Mouse (Mus musculus) lung, postnatal 25 days (tissue): ENCODE measurements around the gene Cdkn3.
"Not testable (repeated sequence)": the region's sequence is repeated elsewhere in the genome, so short reads cannot be mapped to it uniquely, and the experiment has no call there.

ENCODE experiments used
- DNase-seq: peaks from one replicate; pipeline ENCODE4 v3.0.0; 2022; ENCODE audit warnings: low spot score

Cdkn3 gene

DNA sequence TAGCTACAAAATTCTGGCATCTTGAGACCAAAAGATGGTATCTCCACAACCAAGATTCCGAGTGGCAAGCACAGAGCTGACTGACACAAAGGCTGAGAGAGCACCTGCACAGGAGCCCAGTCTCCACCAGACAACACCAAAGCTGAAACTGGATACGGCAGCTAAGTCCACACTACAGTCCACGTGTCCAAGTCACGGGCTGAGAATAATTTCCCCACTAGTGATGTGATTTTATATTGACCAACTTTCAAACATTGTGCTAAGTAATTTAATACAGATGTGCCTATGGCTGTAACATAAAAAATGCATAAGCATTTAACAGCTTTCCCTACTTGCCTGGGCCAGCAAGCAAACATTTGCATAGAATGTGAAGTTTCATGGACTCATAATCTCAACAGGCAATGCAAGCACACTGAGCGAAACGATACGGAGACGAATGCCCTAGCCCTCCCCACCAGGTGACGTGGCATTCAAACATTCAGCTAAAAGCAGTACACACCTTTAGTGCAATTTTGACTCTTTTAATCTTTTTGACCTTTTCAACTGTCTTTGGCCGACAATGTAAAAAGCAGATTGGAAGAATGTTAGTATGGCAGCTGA is 23.1 kb downstream of the Cdkn3 start:
- no peak for DNase-seq

DNA sequence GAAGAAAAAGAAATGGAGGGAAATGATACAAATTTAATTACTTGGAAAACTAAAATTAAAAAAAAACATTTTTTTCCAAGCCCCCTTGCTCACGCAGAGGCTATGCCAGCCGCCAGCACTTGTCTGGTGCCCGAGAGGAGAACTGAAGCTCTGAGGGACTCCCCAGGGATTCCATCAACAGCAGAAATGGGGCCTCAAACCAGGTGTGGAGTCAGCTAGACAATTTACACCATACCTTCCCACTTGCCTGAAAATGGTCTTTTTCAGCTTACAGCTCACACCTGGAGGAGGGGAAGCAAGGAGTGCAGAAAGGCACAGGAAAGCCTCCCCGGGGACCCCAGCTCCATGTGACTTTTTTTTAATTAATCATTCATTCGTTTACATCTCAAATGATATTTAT is 24.9 kb downstream of the Cdkn3 start:
- no peak for DNase-seq

DNA sequence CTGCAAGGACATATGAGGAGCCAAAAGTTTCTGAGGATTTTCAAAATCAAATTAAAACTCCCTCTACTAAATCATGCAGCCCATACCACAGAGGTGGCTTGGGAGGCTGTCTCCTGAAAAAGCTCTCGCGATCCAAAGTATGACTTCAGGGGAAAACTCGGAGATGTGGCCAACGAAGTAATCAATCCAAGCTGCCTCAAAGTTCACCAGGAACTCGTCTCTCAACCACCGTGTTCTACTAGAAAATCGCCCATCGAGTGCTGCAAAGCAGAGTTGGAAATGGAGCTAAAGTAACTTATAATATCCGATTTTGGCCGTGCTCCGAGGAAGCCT is 27.1 kb downstream of the Cdkn3 start:
- DNase-seq = no peak

DNA sequence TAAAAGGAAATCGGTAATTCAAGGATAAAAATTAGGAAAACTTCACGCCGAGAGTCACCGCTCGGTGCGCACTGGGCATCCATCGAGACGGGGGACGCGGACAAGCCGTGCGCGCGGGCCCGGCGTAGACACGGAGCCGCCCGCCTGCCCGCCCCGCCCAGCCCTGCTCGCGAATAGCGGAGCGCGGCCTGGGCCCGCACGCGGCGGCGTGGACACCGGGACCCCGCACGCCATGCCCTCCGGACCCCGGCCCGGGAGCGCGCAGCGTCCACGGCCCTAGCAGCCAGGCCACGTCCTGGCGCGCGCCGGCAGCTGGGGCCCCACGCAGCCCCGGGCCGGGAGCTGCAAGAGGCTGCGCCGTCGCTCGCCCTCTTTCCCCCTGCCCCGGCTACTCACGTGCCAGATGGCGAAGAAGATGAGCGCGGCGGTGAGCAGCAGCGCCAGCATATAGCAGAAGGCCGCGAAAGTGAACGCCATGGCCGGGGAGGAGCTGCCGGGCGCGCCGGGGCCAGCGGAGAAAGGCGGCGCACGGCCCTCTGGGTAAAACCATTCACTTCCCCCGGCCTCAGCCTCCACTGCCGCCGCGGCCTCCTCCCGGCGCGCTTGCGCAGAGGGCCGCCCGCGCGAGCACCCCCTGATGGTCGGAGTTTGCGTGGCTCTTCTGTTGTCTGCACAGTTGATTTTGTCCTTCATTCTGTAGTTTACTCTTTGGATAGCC is 27.6 kb downstream of the Cdkn3 start, which contains the start of gene Cnih1:
Gene Cnih1, minus strand, starts transcription at position 625 of the 718 bp plus-strand sequence.
- peak; percentile 89 for DNase-seq

DNA sequence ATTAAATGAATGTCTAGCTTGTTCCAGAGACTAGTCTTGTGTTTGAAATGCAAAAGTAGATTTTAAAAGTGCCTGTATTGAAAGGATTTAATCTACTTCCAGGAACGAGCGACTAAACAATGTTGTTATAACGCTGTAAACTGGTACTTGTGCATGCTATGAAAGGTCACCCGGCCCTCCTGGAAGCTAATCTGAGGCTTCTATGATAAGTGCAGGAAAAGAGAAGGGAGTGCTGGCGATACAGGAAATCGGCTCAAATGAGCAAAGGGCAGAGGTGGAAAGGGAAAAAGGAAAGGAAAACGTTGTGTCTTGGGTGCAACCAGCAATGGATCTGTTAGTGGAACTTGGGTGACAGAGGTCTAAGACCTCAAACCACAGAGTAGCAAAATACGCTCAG is 28.2 kb downstream of the Cdkn3 start:
- no peak for DNase-seq

DNA sequence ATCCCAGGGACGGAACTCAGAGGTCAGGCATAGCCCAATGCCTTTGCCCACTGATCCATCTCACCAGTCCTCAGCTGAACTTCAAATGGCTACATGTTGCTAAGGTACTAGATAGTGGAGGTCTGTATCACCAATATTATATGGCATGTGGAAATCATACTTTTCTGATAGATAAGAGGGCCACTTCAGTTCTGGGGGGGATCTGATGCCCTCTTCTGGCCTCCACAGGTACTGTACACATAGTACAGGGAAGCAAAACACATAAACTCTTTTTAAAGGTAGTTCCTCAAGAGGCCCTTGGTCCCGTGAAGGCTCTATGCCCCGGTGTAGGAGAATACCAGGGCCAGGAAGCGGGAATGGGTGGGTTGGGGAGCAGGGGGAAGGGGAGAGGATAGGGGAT is 30.0 kb downstream of the Cdkn3 start:
- DNase-seq = no peak

DNA sequence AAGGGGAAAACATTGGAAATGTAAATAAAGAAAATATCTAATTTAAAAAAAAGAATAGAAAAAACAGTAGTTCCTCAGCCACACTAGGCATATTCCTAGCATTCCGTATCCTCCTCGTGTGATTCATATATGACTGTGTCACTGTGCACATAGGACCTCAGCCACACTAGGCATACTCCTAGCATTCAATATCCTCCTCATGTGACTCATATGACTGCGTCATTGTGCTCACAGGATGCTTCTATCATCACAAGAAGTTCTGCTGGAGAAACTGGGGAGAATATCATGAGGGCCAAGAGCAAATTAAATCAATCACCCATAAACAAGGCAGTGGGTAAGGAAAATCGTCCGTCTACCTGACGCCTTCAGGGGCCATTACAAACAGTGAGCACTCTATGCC is 30.4 kb downstream of the Cdkn3 start:
- DNase-seq = no peak

DNA sequence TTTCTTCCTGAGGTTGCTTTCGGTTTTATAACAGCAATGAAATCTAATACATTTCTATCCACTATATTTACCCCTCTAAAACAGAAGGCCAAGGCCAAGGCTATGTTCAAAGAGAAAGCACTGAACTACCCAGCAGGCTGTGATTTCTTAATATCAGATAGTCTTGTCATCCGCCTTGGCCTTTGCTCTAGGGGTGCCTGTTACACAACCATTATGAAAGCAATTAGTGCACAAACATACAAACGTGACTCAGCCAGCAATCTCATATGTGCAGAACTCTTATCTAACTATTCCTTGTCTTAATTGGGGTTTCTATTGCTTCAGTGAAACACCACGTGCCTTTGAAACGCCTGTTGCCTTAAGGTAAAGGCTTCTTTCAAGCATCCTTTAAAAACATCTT is 33.8 kb downstream of the Cdkn3 start:
- peak; percentile 39 for DNase-seq

DNA sequence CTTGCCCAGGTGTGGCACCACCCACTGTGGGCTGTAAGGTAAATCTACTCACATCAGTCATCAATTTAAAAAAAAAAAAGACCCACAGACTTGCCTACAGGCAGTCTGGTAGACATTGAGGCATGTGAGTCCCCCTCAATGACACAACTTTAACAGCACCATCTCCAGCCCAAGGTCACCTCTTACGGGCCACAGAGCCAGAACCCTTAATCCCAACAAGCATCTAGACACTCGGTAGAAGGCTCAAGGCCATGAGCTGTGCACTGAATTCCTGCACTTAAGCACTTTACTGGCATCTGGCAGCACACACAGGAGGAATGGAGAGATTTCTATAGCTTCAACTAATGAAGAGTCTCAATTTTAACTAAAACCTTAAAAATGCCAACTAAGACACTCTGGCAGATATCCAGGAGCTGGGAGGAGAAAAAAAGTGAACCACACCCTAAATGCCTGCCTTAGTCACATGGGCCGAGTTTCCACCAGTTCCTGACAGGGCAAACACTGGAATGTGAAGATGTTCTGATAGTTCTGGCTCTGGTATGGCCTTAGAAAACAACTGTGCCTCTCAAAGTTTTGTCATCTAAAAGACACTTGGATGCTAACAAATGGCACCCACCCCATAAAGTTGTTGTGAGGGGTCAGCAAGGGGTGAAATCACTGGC is 40.5 kb downstream of the Cdkn3 start:
- DNase-seq = peak; percentile 21

DNA sequence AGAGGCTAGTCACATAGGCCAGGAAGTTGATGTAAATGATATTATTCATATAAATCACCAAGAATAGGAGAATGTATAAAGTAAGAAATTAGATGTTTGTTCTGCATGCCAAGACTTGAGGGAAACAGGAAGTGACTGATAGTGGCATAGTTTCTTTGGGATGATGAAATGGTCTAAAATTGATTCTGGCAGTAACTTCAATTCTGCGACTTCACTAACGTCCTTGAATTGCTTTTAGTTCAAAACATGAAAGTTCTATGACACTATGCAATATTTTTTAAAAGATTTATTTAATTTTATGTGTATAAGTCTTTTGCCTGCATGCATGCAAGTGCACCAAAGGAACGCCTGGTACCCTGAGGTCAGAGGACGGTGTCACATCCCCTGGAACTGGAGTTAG is 42.9 kb downstream of the Cdkn3 start:
- no peak for DNase-seq

DNA sequence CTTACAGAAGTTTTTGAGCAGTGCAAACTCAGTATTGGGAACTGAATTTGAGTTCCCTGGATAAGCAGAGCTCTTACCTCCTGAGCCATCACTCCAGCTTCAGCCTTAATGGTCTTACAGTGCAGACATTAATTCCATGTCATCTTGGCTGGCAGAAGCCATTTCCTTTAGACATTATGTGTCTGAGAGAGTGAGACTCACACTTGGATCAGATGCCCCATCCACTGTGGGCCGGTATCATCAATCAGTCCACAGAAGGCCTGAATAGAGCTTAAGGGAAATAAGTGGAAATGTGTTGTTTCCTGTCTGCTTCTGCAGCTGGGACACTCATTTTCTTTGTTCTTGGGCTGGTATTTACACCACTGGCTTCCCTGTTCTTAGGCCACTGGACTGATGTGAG is 43.5 kb downstream of the Cdkn3 start:
- DNase-seq = peak; percentile 26

DNA sequence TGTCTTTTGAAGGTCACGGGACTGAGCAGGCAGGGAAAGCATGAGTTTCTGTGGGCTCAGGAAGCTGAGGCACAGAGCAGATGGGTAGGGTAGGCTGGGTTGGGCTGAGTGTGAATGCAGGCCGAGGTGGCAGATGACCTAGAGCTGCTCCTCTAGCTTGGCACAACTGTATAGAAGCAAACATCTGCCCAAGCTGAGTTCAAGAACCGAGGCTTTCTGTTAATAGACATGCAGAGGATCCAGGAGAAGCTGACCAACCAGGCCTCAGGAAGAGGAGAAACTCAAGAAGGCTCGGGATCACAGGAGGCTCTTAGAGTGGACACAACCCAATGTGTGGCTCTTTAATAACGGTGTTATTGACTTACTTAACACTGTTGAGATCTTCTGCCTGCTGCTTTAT is 45.8 kb downstream of the Cdkn3 start:
- DNase-seq = no peak

DNA sequence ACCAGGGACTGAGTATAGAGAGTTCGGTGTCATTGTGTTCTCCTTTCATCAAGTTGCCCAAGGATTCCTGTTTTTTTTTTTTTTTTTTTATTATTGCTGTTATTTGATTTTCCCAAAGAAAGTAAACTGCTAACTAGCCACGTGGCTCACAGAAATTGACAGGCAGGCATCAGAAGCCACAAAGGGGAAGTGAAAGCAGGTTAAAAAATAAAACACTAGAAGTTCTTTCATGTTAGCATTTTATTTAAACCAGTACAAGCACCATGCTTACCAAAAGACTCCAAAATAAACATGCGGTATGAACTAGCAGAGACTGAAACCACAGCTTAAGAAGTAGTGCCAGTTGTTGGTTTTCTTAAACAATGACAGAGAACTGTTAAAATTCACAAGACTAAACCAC is 47.6 kb downstream of the Cdkn3 start:
- peak; percentile 36 for DNase-seq

DNA sequence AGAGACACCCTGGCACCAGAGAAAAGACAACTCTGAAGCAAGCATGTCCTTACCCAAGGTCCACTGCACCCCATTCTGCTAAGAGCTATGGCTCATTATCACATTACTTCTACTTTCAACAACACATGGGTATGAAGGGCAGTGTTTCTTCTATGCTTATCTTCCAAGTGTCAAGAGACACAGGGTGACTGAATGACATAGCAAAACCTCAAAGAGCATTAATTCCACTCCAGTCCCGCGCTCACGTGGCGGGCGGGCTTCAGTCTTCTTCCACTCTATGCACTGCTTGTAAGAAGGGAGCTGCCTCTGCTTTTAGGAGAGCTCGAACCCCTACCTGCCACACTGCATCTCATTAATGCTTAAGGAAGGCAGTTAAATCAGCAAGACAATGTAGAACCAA is 55.3 kb downstream of the Cdkn3 start:
- DNase-seq = no peak

DNA sequence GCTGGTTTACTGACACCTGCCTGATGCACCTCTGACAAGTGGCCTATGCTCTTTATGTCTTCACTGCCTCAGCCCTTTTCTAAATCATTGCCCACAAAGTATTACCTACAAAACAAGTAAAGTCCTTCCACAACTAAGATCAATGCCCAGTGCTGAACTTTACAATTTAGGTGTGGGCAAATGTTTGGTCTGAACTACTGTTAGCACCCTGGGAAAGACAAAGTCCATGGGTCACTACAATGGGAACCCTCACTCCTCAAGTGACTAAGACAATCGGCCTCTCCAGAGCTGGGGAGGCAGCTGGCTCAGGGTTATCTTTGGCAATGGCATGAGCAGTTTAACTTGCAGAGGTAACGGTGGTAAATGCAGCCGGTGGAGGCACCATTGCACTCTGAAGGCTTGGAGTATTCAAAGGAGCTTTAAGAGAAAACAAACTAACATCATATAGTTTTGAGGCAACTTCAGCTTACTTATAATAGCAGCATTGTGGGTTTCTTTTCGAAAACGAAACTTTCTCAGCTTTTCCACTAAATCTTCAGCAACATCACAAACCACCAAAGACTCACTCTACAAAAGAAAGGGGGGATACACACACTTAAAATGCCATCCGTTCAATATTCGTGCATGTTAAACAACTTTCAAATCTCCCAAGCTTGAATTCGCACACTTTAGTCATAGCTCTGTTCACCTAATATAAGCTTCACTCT is 56.7 kb downstream of the Cdkn3 start:
- no peak for DNase-seq

DNA sequence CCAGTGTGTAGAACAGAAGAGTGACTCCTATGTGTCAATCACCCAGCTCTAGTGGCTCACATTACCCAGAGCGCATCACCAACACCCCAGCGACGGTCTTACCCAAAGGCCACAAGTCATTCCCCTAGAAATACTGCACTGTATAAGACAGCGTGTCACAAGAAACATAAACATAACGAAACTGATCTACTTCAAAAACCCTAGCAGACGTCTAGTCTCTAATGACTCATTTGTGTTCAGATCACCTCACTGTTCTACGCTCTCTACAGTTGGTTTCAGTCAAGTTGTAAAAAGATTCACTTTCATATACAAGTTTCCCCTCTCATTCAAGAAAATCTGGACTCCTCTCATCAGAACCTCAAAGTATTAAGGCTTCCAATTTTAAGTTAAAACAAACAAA is 58.4 kb downstream of the Cdkn3 start:
- DNase-seq = no peak

DNA sequence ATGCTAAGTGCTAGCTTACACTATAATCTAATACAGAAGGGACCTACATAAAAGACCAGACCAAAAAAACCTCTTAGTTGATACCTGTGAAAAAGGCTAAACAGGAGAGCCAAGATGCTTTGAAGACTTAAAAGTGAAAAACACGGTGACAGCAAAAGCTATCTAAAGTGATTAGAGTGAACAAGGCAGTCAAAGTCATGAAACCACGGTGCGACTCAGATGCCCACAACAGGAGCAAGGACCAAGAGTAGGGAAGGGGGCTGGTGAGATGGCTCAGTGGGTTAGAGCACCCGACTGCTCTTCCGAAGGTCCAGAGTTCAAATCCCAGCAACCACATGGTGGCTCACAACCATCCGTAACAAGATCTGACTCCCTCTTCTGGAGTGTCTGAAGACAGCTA is 59.6 kb downstream of the Cdkn3 start:
- not testable (repeated sequence) for DNase-seq
